Mouse (Mus musculus): ENCODE measurements around the gene Gm7138.
"Not testable (repeated sequence)": the region's sequence is repeated elsewhere in the genome, so short reads cannot be mapped to it uniquely, and the experiment has no call there.

Gm7138 gene

GRCm38 (mm10) chr10:77741924-77742688 lies 34.6 kb downstream of the Gm7138 start, which contains the start of gene Gm18596:
Gm18596 (minus strand) TSS chr10:77742638.
- not testable (repeated sequence) for DNase-seq

GRCm38 (mm10) chr10:77738929-77739328 lies 37.8 kb downstream of the Gm7138 start:
- no peak for DNase-seq

- DNase-seq: no peak
Measured at GRCm38 (mm10) chr10:77735928-77736327, 40.8 kb downstream of the Gm7138 start.

GRCm38 (mm10) chr10:77729241-77729640 lies 47.5 kb downstream of the Gm7138 start:
- no peak for DNase-seq

GRCm38 (mm10) chr10:77728280-77728679 lies 48.5 kb downstream of the Gm7138 start:
- DNase-seq: no peak

Measured in layer of hippocampus, adult 9-11 months (tissue).